Mouse (Mus musculus): ENCODE measurements around the gene Mosmo. TPM values are rescaled to one million over a fixed set of nuclear protein-coding genes. Genes with fewer than 3 reads are reported as not detected.

Mosmo gene
- polyA plus RNA-seq, 1 experiment: 23.3 TPM

GRCm38 (mm10) chr7:120727581-120727980 lies 50.2 kb downstream of the Mosmo start:
- Histone ChIP-seq H3K4me3 (no peak overlapping the region), H3K79me2 (ENCODE audit: control insufficient read depth, insufficient read depth) (peaks cover 15% of the 10 kb centered on the region), H3K27me3 (ENCODE audit: control insufficient read depth, insufficient read depth, insufficient read length) (no peaks in the 10 kb centered on the region), H3K36me3 (ENCODE audit: control insufficient read depth, insufficient read depth) (peaks cover 12% of the 10 kb centered on the region), H3ac (ENCODE audit: control insufficient read depth, insufficient read length) (no peak overlapping the region), H3K4me2 (ENCODE audit: low read depth) (no peak overlapping the region)
- TF ChIP-seq E2F4 (IDR thresholded peaks at IDR 0.05; ENCODE audit: insufficient read depth) (no peak), POLR2AphosphoS2 (IDR thresholded peaks at IDR 0.05; ENCODE audit: insufficient read length, low read depth) (no peak), USF1 (IDR thresholded peaks at IDR 0.05; ENCODE audit: low read depth) (no peak), REST (IDR thresholded peaks at IDR 0.05; ENCODE audit: insufficient read depth, insufficient read length) (no peak), MYOD1 (IDR thresholded peaks at IDR 0.05; ENCODE audit: control insufficient read depth in 1 of 3, insufficient read length in 2 of 3, low read depth in 2 of 3) (no peak), SRF (IDR thresholded peaks at IDR 0.05; ENCODE audit: control insufficient read depth, insufficient read length, low read depth) (no peak), TCF12 (IDR thresholded peaks at IDR 0.05; ENCODE audit: insufficient read depth, poor library complexity, severe bottlenecking) (no peak), MYOG (IDR thresholded peaks at IDR 0.05; ENCODE audit: control insufficient read depth in 1 of 3, insufficient read depth in 1 of 3, insufficient read length in 2 of 3, low read depth in 2 of 3) (no peak), MAX (IDR thresholded peaks at IDR 0.05; ENCODE audit: low read depth) (no peak)

- H3K4me3 ChIP-seq: no peak overlapping the region
- H3ac ChIP-seq (ENCODE audit: control insufficient read depth, insufficient read length): no peak overlapping the region
- peaks cover 4% of the 10 kb centered on the region for H3K79me2 ChIP-seq (ENCODE audit: control insufficient read depth, insufficient read depth)
- peaks cover 14% of the 10 kb centered on the region for H3K36me3 ChIP-seq (ENCODE audit: control insufficient read depth, insufficient read depth)
- no peaks in the 10 kb centered on the region for H3K27me3 ChIP-seq (ENCODE audit: control insufficient read depth, insufficient read depth, insufficient read length)
- TF ChIP-seq MYOG (IDR thresholded peaks at IDR 0.05; ENCODE audit: control insufficient read depth in 1 of 3, insufficient read depth in 1 of 3, insufficient read length in 2 of 3, low read depth in 2 of 3): no peak
- TF ChIP-seq TCF12 (IDR thresholded peaks at IDR 0.05; ENCODE audit: insufficient read depth, poor library complexity, severe bottlenecking): no peak
- TF ChIP-seq USF1 (IDR thresholded peaks at IDR 0.05; ENCODE audit: low read depth): no peak
- no peak for TF ChIP-seq MYOD1 (IDR thresholded peaks at IDR 0.05; ENCODE audit: control insufficient read depth in 1 of 3, insufficient read length in 2 of 3, low read depth in 2 of 3)
- TF ChIP-seq TCF3 (IDR thresholded peaks at IDR 0.05; ENCODE audit: insufficient read length, low read depth): no peak
- no peak for TF ChIP-seq POLR2A (IDR thresholded peaks at IDR 0.05; ENCODE audit: insufficient read length, low read depth)
- TF ChIP-seq POLR2AphosphoS2 (IDR thresholded peaks at IDR 0.05; ENCODE audit: insufficient read length, low read depth): no peak
- H3K4me2 ChIP-seq (ENCODE audit: low read depth): no peak overlapping the region
Observed at GRCm38 (mm10) chr7:120729635-120730034, 52.2 kb downstream of the Mosmo start.

DNA sequence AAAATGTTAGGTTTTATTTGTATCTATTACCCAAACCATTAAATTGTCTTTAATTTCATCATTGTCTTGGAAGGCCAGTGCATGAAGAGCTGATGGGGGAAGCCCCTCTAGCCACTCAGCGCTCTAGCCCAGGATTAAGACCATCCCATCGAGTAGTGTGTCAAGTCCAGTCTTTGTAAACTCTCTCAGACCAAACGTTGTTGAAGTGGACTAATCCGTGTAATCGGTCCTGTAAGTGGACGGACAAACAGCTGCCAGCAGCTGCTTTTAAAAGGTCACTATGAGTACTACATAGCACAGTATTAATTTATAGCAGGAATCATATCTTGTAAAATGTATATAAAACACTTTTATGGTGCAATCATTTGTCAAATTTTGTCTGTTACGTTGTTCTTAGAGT lies 55.5 kb downstream of the Mosmo start:
- no peak overlapping the region for H3K4me2 ChIP-seq (ENCODE audit: low read depth)
- H3K4me3 ChIP-seq: no peak overlapping the region
- H3ac ChIP-seq (ENCODE audit: control insufficient read depth, insufficient read length): no peak overlapping the region
- no peak for TF ChIP-seq SRF (IDR thresholded peaks at IDR 0.05; ENCODE audit: control insufficient read depth, insufficient read length, low read depth)
- TF ChIP-seq TCF12 (IDR thresholded peaks at IDR 0.05; ENCODE audit: insufficient read depth, poor library complexity, severe bottlenecking): no peak
- no peak for TF ChIP-seq USF1 (IDR thresholded peaks at IDR 0.05; ENCODE audit: low read depth)
- TF ChIP-seq CEBPB (IDR thresholded peaks at IDR 0.05; ENCODE audit: insufficient read depth, poor library complexity, severe bottlenecking): no peak
- peaks cover 18% of the 10 kb centered on the region for H3K36me3 ChIP-seq (ENCODE audit: control insufficient read depth, insufficient read depth)
- H3K27me3 ChIP-seq (ENCODE audit: control insufficient read depth, insufficient read depth, insufficient read length): no peaks in the 10 kb centered on the region
- H3K79me2 ChIP-seq (ENCODE audit: control insufficient read depth, insufficient read depth): no peaks in the 10 kb centered on the region

DNA sequence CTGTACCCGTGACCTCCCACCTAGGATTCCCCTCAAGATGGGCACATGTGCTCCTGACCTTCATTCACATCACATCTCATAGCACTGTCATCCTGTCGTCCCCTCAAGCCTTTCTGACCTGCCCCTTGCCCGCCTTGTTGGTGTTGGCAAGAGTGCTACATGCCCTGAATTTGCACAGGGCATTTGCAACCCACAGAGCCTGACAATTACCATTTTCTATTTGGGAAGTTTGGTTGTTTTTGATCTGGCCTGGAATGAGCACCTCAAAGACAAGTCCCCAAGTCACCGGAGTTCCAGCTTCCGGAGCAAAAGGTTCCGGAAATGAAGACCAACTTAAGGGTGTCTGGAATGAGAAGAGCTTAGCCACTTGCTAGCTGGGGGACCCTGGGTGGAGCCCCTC lies 61.6 kb downstream of the Mosmo start, which contains the start of gene Vwa3a:
Gene Vwa3a (plus strand): TSS at position 301 of the 400 bp plus-strand sequence.
- Histone ChIP-seq H3K79me2 (ENCODE audit: control insufficient read depth, insufficient read depth) (no peaks in the 10 kb centered on the region), H3K4me3 (no peak within 1 kb of the TSS), H3ac (ENCODE audit: control insufficient read depth, insufficient read length) (no peak within 1 kb of the TSS), H3K4me2 (ENCODE audit: low read depth) (no peak within 1 kb of the TSS), H3K36me3 (ENCODE audit: control insufficient read depth, insufficient read depth) (peaks cover 6% of the 10 kb centered on the region), H3K27me3 (ENCODE audit: control insufficient read depth, insufficient read depth, insufficient read length) (peaks cover 7% of the 10 kb centered on the region)
- no peak for TF ChIP-seq REST (IDR thresholded peaks at IDR 0.05; ENCODE audit: insufficient read depth, insufficient read length)
- TF ChIP-seq USF1 (IDR thresholded peaks at IDR 0.05; ENCODE audit: low read depth): no peak

- no peak for TF ChIP-seq TCF3 (IDR thresholded peaks at IDR 0.05; ENCODE audit: insufficient read length, low read depth)
- TF ChIP-seq USF1 (IDR thresholded peaks at IDR 0.05; ENCODE audit: low read depth): no peak
- no peak for TF ChIP-seq REST (IDR thresholded peaks at IDR 0.05; ENCODE audit: insufficient read depth, insufficient read length)
- no peak for TF ChIP-seq POLR2AphosphoS2 (IDR thresholded peaks at IDR 0.05; ENCODE audit: insufficient read length, low read depth)
- no peak for TF ChIP-seq MYOG (IDR thresholded peaks at IDR 0.05; ENCODE audit: control insufficient read depth in 1 of 3, insufficient read depth in 1 of 3, insufficient read length in 2 of 3, low read depth in 2 of 3)
- TF ChIP-seq SRF (IDR thresholded peaks at IDR 0.05; ENCODE audit: control insufficient read depth, insufficient read length, low read depth): no peak
- no peak for TF ChIP-seq CEBPB (IDR thresholded peaks at IDR 0.05; ENCODE audit: insufficient read depth, poor library complexity, severe bottlenecking)
- TF ChIP-seq MAX (IDR thresholded peaks at IDR 0.05; ENCODE audit: low read depth): no peak
- no peak for TF ChIP-seq E2F4 (IDR thresholded peaks at IDR 0.05; ENCODE audit: insufficient read depth)
- TF ChIP-seq MYOD1 (IDR thresholded peaks at IDR 0.05; ENCODE audit: control insufficient read depth in 1 of 3, insufficient read length in 2 of 3, low read depth in 2 of 3): no peak
- TF ChIP-seq POLR2A (IDR thresholded peaks at IDR 0.05; ENCODE audit: insufficient read length, low read depth): no peak
- no peak for TF ChIP-seq TCF12 (IDR thresholded peaks at IDR 0.05; ENCODE audit: insufficient read depth, poor library complexity, severe bottlenecking)
- Histone ChIP-seq H3K27me3 (ENCODE audit: control insufficient read depth, insufficient read depth, insufficient read length) (peaks cover 7% of the 10 kb centered on the region), H3K36me3 (ENCODE audit: control insufficient read depth, insufficient read depth) (peaks cover 4% of the 10 kb centered on the region), H3ac (ENCODE audit: control insufficient read depth, insufficient read length) (no peak overlapping the region), H3K79me2 (ENCODE audit: control insufficient read depth, insufficient read depth) (no peaks in the 10 kb centered on the region), H3K4me2 (ENCODE audit: low read depth) (no peak overlapping the region), H3K4me3 (no peak overlapping the region)
Observed at GRCm38 (mm10) chr7:120739558-120740101, 62.2 kb downstream of the Mosmo start.
